9 mouse cellular contexts compared by ENCODE assay signal in genomic region chr5:110859013-110859650, GRCm38 (mm10). TPM values are rescaled to one million over a fixed set of nuclear protein-coding genes. Genes with fewer than 3 reads are reported as not detected.
DNase-seq lines count a peak whose midpoint lies in the region; ATAC-seq and TF ChIP-seq lines count a peak whose summit lies in the region.
"Had no signal": no experiment of that assay in that cellular context is flagged by ENCODE, and none has a peak within 500 bp of the region (broad histone marks: within the 10 kb centered on the region; RNA-seq: fewer than 3 reads in every experiment).

No protein-coding gene starts in this region.

- H3K9ac ChIP-seq in intestine, embryonic 16.5 days (ENCODE audit: low read depth, low read length), result 0 out of 2 replicates have a peak overlapping the region, but pooled peaks have one; percentile 1
- peak overlapping the region; percentile 51 for H3K9ac ChIP-seq in lung, embryonic 16.5 days (ENCODE audit: low read length)

- peak; percentile 37 to 80 for DNase-seq in left cerebral cortex, postnatal 10 days (ENCODE audit: extremely low spot score in 1 of 2, low spot score in 2 of 2)
- no peak for DNase-seq in left cerebral cortex, adult 18-20 months (ENCODE audit: low spot score in 2 of 2)
- peak; percentile 82 for DNase-seq in brain, embryonic 14.5 days (ENCODE audit: low read depth)
- peak; percentile 88 to 91 for DNase-seq in heart, adult 18-20 months
- peak; percentile 51 for DNase-seq in testis, postnatal 14 days (ENCODE audit: low spot score)
- no peak for DNase-seq in cerebellum, adult 9-11 months

- H3K4me2 ChIP-seq in intestine, embryonic 16.5 days (ENCODE audit: low read depth, low read length), result peak overlapping the region; percentile 33
- peak overlapping the region; percentile 54 for H3K4me2 ChIP-seq in lung, embryonic 16.5 days (ENCODE audit: low read depth, low read length)

- no peaks in the 10 kb centered on the region for H3K9me3 ChIP-seq in intestine, embryonic 16.5 days (ENCODE audit: control insufficient read depth, low read length)
- H3K9me3 ChIP-seq in lung, embryonic 16.5 days (ENCODE audit: control insufficient read depth, low read length), result no peaks in the 10 kb centered on the region
- H3K9me3 ChIP-seq: G1E had no signal

- peaks cover 4% of the 10 kb centered on the region for H3K4me1 ChIP-seq in intestine, embryonic 16.5 days (ENCODE audit: control insufficient read depth, insufficient read depth, low read length)
- peaks cover 3% of the 10 kb centered on the region; the same call in 1 of the 2 replicates for H3K4me1 ChIP-seq in lung, embryonic 16.5 days (replicated peaks; ENCODE audit: control insufficient read depth, insufficient read depth, low read length)

- TF ChIP-seq CTCF in brain, embryonic 14.5 days (IDR thresholded peaks at IDR 0.05; ENCODE audit: borderline replicate concordance, extremely low read depth, insufficient read depth, insufficient read length), result no peak

- H3K4me3 ChIP-seq in intestine, embryonic 16.5 days (ENCODE audit: low read length), result peak overlapping the region; percentile 25
- peak overlapping the region; percentile 39 for H3K4me3 ChIP-seq in lung, embryonic 16.5 days (ENCODE audit: low read length)

- H3K27me3 ChIP-seq in intestine, embryonic 16.5 days (replicated peaks; ENCODE audit: control insufficient read depth, insufficient read depth, low read length), result no peaks in the 10 kb centered on the region
- no peaks in the 10 kb centered on the region for H3K27me3 ChIP-seq in lung, embryonic 16.5 days (ENCODE audit: control insufficient read depth, insufficient read depth, low read depth, low read length)

- intact Hi-C loops in left cerebral cortex, postnatal 10 days (cut with DNase I), result no loop called here

- no peak for TF ChIP-seq POLR2A in brain, embryonic 14.5 days (IDR thresholded peaks at IDR 0.05; ENCODE audit: borderline replicate concordance, extremely low read depth, insufficient read depth, insufficient read length, poor library complexity, severe bottlenecking)

- 28% methylated on average over 13 of the region's 13 CpGs for WGBS in intestine, embryonic 16.5 days
- WGBS in lung, embryonic 16.5 days, result 6% methylated on average over 13 of the region's 13 CpGs

- ATAC-seq in intestine, embryonic 16.5 days, result peak; percentile 66
- ATAC-seq in lung, embryonic 16.5 days (ENCODE audit: low read depth), result peak; percentile 93

- 0 out of 2 replicates have a peak, but pooled peaks cover 5% of the 10 kb centered on the region for H3K36me3 ChIP-seq in intestine, embryonic 16.5 days (ENCODE audit: control insufficient read depth, insufficient read depth, low read length)
- 0 out of 2 replicates have a peak, but pooled peaks cover 2% of the 10 kb centered on the region for H3K36me3 ChIP-seq in lung, embryonic 16.5 days (ENCODE audit: control insufficient read depth, insufficient read depth, low read length)

- H3K27ac ChIP-seq in intestine, embryonic 16.5 days (ENCODE audit: low read length), result peak overlapping the region; percentile 82
- peak overlapping the region; percentile 83 for H3K27ac ChIP-seq in lung, embryonic 16.5 days (ENCODE audit: low read length)

RNA-seq across cellular contexts. Expression of gene Chek2, which starts 19.4 kb away (rescaled TPM):
- 1 to 10 TPM; 1.2 to 2.0 TPM for total RNA-seq in left cerebral cortex, postnatal 10 days (2021)
- 1 to 10 TPM; 1.3 to 1.5 TPM for total RNA-seq in left cerebral cortex, adult 18-20 months (2021)
- polyA plus RNA-seq in brain, embryonic 14.5 days (2012; rRNA removed), result 6.3 and 12.2 TPM in 2 replicates
- 1 to 10 TPM; 2.1 to 2.3 TPM for total RNA-seq in heart, adult 18-20 months (2021)
- polyA plus RNA-seq in intestine, embryonic 16.5 days (2015; fragmentation: Nextera tagmentation; extraction: Ambion mirVana), result 38.7 and 39.4 TPM in 2 replicates
- 32.1 and 34.2 TPM in 2 replicates for polyA plus RNA-seq in lung, embryonic 16.5 days (2015; fragmentation: Nextera tagmentation; extraction: Ambion mirVana)

RNA-seq across cellular contexts. Expression of gene Hscb, which starts 19.6 kb away (rescaled TPM):
- 10 to 100 TPM in 1 of 2 experiments, 1 to 10 TPM in 1; 9.3 to 10.3 TPM for total RNA-seq in left cerebral cortex, postnatal 10 days (2021)
- 10 to 100 TPM in 1 of 2 experiments, 1 to 10 TPM in 1; 8.9 to 10.9 TPM for total RNA-seq in left cerebral cortex, adult 18-20 months (2021)
- polyA plus RNA-seq in brain, embryonic 14.5 days (2012; rRNA removed), result 7.9 and 9.0 TPM in 2 replicates
- total RNA-seq in heart, adult 18-20 months (2021), result 10 to 100 TPM; 16.4 to 21.0 TPM
- polyA plus RNA-seq in intestine, embryonic 16.5 days (2015; fragmentation: Nextera tagmentation; extraction: Ambion mirVana), result 40.4 and 41.2 TPM in 2 replicates
- 28.1 and 33.1 TPM in 2 replicates for polyA plus RNA-seq in lung, embryonic 16.5 days (2015; fragmentation: Nextera tagmentation; extraction: Ambion mirVana)

RNA-seq across cellular contexts. Expression of gene Ttc28, which starts 20.5 kb away (rescaled TPM):
- total RNA-seq in left cerebral cortex, postnatal 10 days (2021), result 10 to 100 TPM; 22.3 to 30.9 TPM
- total RNA-seq in left cerebral cortex, adult 18-20 months (2021), result 1 to 10 TPM; 9.3 to 9.8 TPM
- polyA plus RNA-seq in brain, embryonic 14.5 days (2012; rRNA removed), result 23.2 and 39.8 TPM in 2 replicates
- 10 to 100 TPM; 12.4 to 13.0 TPM for total RNA-seq in heart, adult 18-20 months (2021)
- 4.2 and 4.3 TPM in 2 replicates for polyA plus RNA-seq in intestine, embryonic 16.5 days (2015; fragmentation: Nextera tagmentation; extraction: Ambion mirVana)
- 8.4 and 8.7 TPM in 2 replicates for polyA plus RNA-seq in lung, embryonic 16.5 days (2015; fragmentation: Nextera tagmentation; extraction: Ambion mirVana)

RNA-seq across cellular contexts. Expression of gene Ulk1, which starts 49.2 kb away (rescaled TPM):
- 10 to 100 TPM; 68.3 to 73.5 TPM for total RNA-seq in left cerebral cortex, postnatal 10 days (2021)
- 10 to 100 TPM; 68.3 to 69.6 TPM for total RNA-seq in left cerebral cortex, adult 18-20 months (2021)
- 93.5 and 118 TPM in 2 replicates for polyA plus RNA-seq in brain, embryonic 14.5 days (2012; rRNA removed)
- total RNA-seq in heart, adult 18-20 months (2021), result 10 to 100 TPM; 66.3 to 78.1 TPM
- 7.0 and 8.4 TPM in 2 replicates for polyA plus RNA-seq in intestine, embryonic 16.5 days (2015; fragmentation: Nextera tagmentation; extraction: Ambion mirVana)
- 13.1 and 16.3 TPM in 2 replicates for polyA plus RNA-seq in lung, embryonic 16.5 days (2015; fragmentation: Nextera tagmentation; extraction: Ambion mirVana)

Comparison
In these comparisons a context has a peak if more than half of its experiments do, and no peak if none do; other contexts are left out.
1. DNase-seq: peak in left cerebral cortex, postnatal 10 days (2 of 2), brain, embryonic 14.5 days (single experiment), heart, adult 18-20 months (2 of 2) and testis, postnatal 14 days (single experiment); none in left cerebral cortex, adult 18-20 months (0 of 2) and cerebellum, adult 9-11 months (single experiment).